Mouse (Mus musculus) cerebellum, adult 11 months (tissue): Measurements from ENCODE around the gene Slc35e3.
A peak's percentile ranks its signal among the peaks of the same experiment; 100 is the strongest.
"Not testable (repeated sequence)": the region's sequence is repeated elsewhere in the genome, so short reads cannot be mapped to it uniquely, and the experiment has no call there.

ENCODE experiments used
- DNase-seq: peaks from one replicate; pipeline ENCODE4 v3.0.0; 2022

Gene Slc35e3

DNA sequence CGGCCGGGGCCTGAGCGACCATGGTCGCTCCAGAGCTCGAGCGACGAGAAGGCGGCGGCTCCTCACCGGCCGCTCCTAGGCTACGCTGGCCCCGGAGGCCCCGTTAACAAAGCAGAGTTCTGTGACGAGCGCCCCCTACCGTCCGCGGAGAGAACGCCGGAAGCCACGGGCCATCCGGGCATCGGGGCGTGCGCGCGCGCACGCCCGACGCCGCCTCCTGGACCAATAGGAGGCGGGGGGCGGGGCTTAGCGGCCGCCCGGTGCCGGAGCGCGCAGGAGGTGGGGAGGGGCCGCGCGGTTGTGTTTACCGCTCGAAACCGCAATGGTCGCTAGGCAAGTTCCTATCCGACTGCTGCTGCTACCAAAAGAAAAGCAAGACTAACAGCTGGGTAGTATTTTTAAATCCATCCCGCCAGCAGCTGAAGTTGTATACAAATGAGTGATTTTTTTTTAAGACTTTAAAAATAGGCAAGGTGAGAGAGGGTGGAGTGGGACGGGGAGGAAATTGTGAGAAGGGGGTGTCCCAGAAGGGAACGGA lies 35.5 kb downstream of the Slc35e3 start, which contains the start of gene Mdm2:
Mdm2 (minus strand) TSS at position 155 of the 538 bp plus-strand sequence.
- DNase-seq = peak; percentile 96

GRCm38 (mm10) chr10:117709930-117710603 lies 36.1 kb downstream of the Slc35e3 start:
- peak; percentile 72 for DNase-seq

GRCm38 (mm10) chr10:117709326-117709830 lies 36.8 kb downstream of the Slc35e3 start:
- no peak for DNase-seq

DNA sequence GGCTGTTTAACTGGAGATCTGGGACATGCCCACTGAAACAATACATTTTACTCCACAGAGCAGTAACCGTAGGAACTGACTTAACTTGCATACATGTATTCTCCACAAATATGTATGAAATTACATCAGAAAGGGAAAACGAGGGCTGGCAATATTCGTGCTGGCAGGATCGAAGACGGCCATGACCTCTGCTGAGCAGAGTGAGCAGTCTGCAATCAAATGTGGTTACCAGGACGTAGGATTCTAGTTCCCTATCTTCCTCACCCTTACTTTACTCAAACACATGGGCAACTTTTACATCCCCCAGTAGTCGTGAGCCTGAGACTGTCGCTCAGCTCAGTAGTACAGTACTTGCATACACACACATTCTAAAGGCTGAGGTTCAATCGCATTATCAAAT lies 37.3 kb downstream of the Slc35e3 start:
- DNase-seq = no peak

- DNase-seq = no peak
Observed at GRCm38 (mm10) chr10:117708376-117708775, 37.8 kb downstream of the Slc35e3 start.

DNA sequence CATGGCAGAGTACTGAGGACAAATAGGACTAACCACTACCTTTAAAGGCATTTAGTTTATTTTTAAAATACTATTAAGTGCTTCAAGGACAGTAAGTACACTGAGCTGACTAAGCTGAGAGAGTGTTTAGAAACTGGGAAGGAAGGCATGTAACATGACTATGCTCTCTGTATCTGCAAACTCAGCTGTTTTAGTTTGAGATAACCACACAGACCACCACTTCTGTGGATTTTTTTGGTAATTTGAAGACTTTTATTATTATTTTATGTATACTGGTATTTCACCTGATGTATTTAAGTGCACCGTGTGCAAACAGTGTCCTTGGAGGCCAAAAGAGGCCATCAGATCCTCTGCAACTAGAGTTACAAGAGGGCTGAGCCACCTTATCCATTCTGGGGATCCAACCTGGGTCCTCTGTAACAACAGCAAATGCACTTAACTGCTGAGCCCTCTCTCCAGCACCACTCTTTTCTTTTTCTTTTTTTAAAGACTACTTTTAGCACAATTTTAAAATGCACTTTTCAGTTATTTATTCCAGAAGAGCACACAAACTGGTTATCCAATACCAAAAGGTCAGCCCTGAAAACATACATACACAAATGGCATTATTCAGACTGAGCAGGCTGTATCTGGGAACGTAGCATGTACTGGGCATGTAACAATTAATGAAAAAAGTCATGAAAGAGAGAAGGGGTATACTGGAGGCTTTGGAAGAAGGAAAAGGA lies 38.9 kb downstream of the Slc35e3 start:
- DNase-seq = no peak

DNA sequence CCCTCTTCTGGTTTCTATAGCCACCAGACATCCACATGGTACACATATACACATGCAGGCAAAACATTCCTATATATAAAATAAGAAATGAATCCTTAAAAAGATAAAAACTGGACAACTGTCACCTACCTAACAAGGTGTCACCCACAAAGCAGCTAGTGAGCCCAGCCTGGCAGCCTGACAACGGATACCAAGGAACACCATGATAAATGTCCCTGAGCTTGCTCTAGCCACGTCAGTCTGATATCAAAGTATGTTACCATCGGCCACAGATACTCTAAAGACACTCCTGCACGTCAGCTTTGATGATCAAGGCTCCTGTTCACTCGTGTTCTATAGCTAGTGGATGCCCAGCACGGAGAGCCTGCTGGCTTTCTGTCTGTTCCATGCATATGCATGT lies 39.7 kb downstream of the Slc35e3 start:
- no peak for DNase-seq

GRCm38 (mm10) chr10:117705806-117706205 lies 40.4 kb downstream of the Slc35e3 start:
- DNase-seq = no peak

- DNase-seq = no peak
Observed at GRCm38 (mm10) chr10:117704964-117705335, 41.2 kb downstream of the Slc35e3 start.

DNA sequence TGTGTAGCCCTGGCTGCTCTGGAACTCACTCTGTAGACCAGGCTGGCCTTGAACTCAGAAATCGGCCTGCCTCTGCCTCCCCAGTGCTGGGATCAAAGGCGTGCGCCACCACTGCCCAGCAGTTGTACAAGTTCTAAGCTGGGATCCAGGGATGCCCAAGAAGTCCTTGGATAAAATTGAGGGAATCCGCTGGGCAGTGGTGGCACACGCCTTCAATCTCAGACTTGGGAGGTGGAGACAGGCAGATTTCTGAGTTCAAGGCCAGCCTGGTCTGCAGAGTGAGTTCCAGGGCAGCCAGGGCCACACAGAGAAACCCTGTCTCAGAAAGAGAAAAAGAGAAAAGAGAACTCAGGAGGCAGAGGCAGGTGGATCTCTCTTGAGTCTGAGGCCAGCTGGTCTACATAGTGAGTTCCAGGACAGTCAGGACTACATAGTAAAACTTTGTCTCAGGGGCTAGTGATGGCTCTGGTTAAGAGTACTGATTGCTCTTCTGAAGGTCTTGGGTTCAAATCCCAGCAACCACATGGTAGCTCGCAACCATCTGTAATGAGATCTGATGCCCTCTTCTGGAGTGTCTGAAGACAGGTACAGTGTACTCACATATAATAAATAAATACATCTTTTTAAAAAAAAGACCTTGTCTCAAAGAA lies 41.7 kb downstream of the Slc35e3 start:
- DNase-seq = not testable (repeated sequence)

DNA sequence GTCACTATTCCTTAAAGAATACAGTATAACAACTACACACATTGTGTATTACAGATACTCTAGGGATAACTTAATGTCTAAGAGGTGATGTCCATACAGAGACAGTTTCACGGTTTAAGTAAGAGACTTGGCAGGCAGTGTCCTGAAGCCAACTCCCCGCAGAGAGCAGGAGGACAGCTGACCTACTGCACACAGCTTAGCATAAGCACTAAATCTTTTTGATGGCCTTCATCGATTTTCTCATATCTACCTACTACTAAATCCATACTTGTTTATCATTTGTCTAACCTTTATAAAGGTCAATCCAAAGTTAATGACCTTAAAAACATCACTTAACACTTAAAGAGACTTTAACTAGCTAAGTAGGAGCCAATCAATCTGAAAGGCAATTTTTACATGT lies 42.7 kb downstream of the Slc35e3 start:
- DNase-seq = no peak

- DNase-seq = no peak
Observed at GRCm38 (mm10) chr10:117702024-117702833, 43.9 kb downstream of the Slc35e3 start.

GRCm38 (mm10) chr10:117701034-117701829 lies 44.9 kb downstream of the Slc35e3 start:
- DNase-seq = no peak

DNA sequence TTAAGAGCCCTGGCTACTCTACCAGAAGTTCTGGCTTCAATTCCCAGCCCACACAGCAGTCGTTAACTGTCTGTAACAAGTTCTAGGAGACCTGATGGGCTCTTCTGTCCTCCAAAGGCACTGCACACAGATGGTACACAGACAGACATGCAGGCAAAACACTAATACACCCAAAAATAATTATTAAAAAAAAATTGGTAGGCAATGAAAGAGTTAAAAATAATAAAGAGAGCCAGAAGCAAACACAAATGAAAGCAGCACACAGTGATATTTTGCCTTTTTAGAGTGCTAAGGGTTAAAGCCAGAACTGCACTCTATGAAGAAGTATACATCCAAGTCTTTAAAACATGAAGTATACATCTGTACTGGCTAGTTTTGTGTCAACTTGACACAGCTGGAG lies 45.7 kb downstream of the Slc35e3 start:
- DNase-seq = no peak

- DNase-seq = no peak
Observed at GRCm38 (mm10) chr10:117699914-117700313, 46.3 kb downstream of the Slc35e3 start.

DNA sequence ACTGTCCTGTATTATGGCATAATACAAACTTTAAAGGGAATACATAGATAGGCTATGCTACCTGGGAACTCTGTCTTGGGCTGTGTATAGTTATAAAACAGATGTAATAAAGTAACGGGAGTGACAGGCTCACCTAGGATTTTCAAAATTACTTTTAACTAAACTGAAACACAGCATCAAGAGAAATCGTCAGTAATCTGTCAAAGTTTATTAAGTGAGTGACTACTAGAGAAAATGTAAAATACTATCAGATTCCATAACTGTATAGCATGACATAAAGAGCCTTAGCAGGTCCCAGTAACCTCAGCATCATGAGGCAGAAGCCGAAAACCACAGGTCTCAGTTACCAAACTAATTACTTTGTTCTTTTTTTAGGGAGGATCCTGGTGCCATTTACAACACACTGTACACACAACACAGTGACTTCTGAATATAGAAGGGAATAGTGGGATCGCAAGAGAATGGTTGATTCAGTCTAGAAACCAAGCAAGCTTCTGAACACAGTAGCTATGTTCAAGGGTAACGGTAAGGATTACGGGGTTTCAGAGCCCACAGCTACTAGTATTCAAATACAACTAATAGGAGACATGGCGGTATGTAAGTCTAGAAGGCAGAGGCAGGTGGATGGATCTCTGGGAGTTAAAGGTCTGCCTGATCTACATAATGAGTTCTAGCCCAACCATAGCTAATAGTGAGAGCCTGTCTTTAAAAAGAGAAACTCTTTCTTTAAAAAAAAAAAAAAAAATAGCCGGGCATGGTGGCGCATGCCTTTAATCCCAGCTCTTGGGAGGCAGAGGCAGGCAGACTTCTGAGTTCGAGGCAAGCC lies 47.6 kb downstream of the Slc35e3 start:
- DNase-seq = no peak

DNA sequence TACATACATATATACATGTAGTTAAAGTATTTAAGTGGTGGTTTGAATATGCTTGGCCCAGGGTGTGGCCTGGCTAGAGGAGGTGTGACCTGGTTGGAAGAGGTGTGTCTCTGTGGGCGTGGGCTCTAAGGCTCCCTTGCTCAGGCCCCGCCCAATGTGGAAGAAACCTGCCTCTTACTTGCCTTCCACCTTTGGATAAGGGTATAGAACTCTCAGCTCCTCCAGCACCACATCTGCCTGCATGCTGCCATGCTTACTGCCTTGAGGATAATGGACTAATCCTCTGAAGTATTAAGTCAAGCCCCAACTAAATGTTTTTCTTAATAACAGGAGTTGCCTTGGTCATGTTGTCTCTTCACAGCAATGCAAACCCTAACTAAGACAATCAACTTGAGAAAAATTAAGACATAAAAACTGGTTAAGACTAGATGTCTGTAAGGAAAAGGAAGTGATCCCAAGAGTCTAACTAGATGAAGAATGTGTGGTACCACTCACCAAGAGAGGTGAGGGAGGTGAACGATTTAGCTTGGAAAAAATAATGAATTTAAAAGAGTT lies 48.5 kb downstream of the Slc35e3 start:
- no peak for DNase-seq

DNA sequence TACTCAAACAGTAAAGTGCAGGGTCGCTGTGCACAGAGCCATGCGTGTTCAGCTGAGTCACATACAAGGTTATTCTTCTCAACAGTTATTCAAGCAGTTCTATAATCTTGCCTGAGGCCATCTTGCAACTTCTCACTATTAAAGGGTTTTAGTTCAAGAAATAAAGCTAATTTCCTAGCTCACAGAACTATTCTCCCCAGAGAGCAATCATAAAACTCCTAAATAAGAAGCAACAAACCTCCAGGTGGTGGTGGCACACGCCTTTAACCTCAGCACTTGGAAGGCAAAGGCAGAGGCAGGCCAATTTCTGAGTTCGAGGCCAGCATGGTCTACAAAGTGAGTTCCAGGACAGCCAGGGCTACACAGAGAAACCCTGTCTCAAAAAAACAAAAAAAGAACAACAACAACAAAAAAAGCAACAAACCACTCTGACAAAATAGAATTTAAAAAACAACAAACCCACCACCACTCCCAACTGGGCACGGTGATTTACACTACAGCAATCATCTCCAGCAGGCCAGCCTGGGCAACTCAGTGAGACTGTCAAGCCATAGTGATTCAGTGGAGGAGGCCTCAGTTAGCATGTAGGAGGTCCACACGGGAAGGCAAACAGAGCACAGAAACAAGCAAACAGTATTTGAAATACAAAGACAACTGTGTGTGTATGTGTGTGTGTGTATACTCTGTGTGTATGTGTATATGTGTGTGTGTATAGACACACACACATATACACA lies 49.2 kb downstream of the Slc35e3 start:
- DNase-seq = no peak

DNA sequence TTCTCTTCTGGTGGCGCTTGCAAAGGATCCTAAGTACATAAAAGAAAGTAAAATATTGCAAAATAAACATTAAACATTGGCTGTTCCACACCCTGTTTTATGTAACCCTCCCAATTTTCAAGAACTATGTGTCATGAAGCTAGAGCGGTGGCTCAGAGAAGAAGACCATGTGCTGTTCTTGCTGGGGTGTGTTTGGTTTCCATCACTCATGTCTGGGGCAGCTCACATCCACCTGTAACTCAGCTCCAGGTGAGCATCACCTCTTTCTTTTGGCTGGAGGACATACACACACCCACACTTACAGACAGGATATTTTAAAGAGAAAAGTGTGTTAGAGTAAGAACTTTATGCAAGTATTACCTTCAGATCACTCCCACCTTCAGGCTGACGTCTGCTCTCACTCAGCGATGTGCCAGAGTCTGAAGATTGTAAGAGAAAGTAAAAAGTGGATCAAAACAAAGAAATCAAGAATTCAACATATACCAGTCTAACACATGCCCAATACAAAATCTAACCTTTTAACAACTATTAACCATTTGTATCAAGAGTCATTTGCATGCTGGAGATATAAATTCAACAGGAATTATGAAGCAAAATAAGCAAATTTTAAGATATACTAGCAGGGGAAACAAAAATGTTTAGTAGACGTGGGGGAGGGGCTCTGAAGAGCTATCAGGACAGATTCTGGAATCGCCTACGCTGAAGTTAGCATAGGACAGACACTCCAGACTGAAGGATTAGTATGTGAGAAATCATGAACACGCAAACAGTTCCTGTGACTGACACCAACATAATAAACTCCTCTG lies 49.9 kb downstream of the Slc35e3 start:
- no peak for DNase-seq
